Mouse (Mus musculus) cerebellum, adult 2 months (tissue): ENCODE results near the gene Hint1.

Experiments
- CTCF ChIP-seq: fragments of 200-500 bp; IDR thresholded peaks from 2 replicates; pipeline ENCODE4 v1.5.1; 2011; ENCODE audit warnings: low read depth, mild to moderate bottlenecking, control low read depth, low read length, moderate library complexity, borderline replicate concordance; ENCODE audit not compliant: insufficient read depth
- POLR2A ChIP-seq: fragments of 200-500 bp; IDR thresholded peaks from 2 replicates; pipeline ENCODE4 v1.6.1; 2011; ENCODE audit warnings: low read length, control low read depth, borderline replicate concordance; ENCODE audit not compliant: insufficient read depth

DNA sequence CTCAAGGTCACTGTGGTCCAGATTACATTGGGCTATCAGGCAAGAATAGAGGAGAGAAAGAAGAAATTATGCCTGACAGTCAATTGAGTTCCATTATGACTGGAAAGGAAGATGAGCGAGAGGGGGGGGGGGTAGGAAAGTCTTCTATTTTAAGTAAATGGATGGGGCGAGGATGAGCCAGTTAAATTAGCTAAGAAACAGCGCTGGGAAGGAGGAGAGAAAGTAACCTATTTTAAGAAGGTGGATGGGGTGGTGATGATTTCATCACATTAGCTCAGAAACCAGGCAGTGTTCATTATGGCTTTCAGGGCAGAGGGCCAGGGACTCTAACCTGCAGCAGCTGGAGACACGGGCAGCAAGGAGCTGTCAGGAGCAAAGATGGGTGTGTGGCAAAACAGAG is 42.7 kb upstream of the Hint1 start:
- no peak for TF ChIP-seq CTCF
- no peak for TF ChIP-seq POLR2A
